Mouse (Mus musculus) kidney, embryonic 15.5 days (tissue): ENCODE measurements around the gene Pgpep1. TPM values are rescaled to one million over a fixed set of nuclear protein-coding genes. Genes with fewer than 3 reads are reported as not detected.

Experiments used
- ATAC-seq: fragments of 200-750 bp; cut with Nextera tagmentation; replicated peaks from 2 replicates; pipeline ENCODE4 v1.8.0; 2017; ENCODE audit warnings: moderate TSS enrichment; ENCODE audit not compliant: low FRiP score
- H3K27ac ChIP-seq: fragments of 300-500 bp; sonication (generic); 2 replicates; pipeline ENCODE4 v1.5.1; 2015; ENCODE audit warnings: mild to moderate bottlenecking, inconsistent platforms
- H3K27me3 ChIP-seq: fragments of 300-500 bp; sonication (generic); 2 replicates; pipeline ENCODE4 v1.6.1; 2015; ENCODE audit warnings: inconsistent platforms
- H3K36me3 ChIP-seq: fragments of 300-500 bp; sonication (generic); 2 replicates; pipeline ENCODE4 v1.6.1; 2015; ENCODE audit warnings: inconsistent platforms
- H3K4me1 ChIP-seq: fragments of 300-500 bp; sonication (generic); 2 replicates; pipeline ENCODE4 v1.6.1; 2015; ENCODE audit warnings: inconsistent platforms
- H3K4me2 ChIP-seq: fragments of 300-500 bp; sonication (generic); 2 replicates; pipeline ENCODE4 v1.6.1; 2015; ENCODE audit warnings: moderate library complexity, mild to moderate bottlenecking, inconsistent platforms
- H3K4me3 ChIP-seq: fragments of 300-500 bp; sonication (generic); replicated peaks from 2 replicates; pipeline ENCODE4 v1.5.1; 2015; ENCODE audit warnings: mild to moderate bottlenecking, inconsistent platforms
- H3K9ac ChIP-seq: fragments of 300-500 bp; sonication (generic); 2 replicates; pipeline ENCODE4 v1.6.1; 2015; ENCODE audit warnings: mild to moderate bottlenecking, inconsistent platforms
- H3K9me3 ChIP-seq: fragments of 300-500 bp; sonication (generic); replicated peaks from 2 replicates; pipeline ENCODE4 v1.6.1; 2016; ENCODE audit warnings: inconsistent platforms
- WGBS: fragments of 180-500 bp; shearing (Covaris S2); methylation state at CpG from one replicate; pipeline ENCODE4 v1.1.7; 2015; ENCODE audit warnings: mixed read lengths; 5-methylcytosine and 5-hydroxymethylcytosine counted together
- polyA plus RNA-seq: library from polyadenylated mRNA; unstranded; fragments of >200 nt; fragmentation: Nextera tagmentation; extraction: Ambion mirVana; gene quantifications from 2 replicates; pipeline ENCODE4 v1.2.1, GENCODE M21; 2015

The Pgpep1 gene
- polyA plus RNA-seq, 1 experiment from 2014 or later: 65.5 TPM

DNA sequence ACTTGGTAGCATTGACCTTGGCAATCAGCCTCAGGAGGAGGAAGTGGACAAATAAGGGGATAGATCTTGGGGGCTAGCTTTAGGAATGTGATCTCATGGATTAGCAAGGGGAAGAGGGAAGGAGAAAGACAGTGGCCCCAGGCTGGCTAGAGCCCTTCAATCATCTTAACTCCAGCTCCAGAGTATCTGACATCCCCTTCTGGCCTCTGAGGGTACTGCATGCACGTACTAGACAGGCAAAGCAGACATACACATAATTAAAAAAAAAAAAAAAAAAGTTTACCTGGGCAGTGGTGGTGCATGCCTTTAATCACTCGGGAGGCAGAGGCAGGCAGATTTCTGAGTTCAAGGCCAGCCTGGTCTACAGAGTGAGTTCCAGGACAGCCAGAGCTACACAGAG, 16.1 kb downstream of the Pgpep1 start:
- Histone ChIP-seq H3K36me3 (peaks cover 7% of the 10 kb centered on the region; the same call in 1 of the 2 replicates), H3K4me1 (peaks cover 42% of the 10 kb centered on the region), H3K27ac (no peak overlapping the region), H3K4me3 (no peak overlapping the region), H3K27me3 (no peaks in the 10 kb centered on the region), H3K9me3 (no peaks in the 10 kb centered on the region), H3K9ac (no peak overlapping the region), H3K4me2 (no peak overlapping the region)
- no peak for ATAC-seq
- WGBS: 89% methylated on average over 2 of the region's 2 CpGs

DNA sequence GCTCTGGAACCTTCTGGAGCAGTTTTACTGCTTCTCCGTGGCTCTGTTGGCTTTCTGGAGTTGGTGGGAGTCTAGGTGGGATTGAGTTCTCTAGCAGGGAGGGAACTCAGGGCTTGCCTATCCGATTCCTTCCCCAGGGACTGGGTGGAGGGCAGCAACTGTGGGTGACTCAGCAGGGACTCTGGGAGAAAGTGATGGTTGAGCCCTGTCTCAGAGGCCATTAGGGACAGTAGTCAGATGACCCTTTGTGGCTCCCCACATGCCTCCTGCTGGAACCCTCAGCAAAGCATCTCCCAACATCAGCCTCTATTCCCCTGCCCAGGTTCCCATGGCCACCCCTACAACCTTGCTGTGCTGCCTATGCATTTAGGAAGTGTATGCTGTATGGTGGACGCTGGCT, 17.2 kb downstream of the Pgpep1 start:
- Histone ChIP-seq H3K27me3 (no peaks in the 10 kb centered on the region), H3K4me3 (no peak overlapping the region), H3K4me1 (peaks cover 38% of the 10 kb centered on the region), H3K9me3 (no peaks in the 10 kb centered on the region), H3K36me3 (no peaks in the 10 kb centered on the region), H3K4me2 (no peak overlapping the region), H3K9ac (no peak overlapping the region), H3K27ac (no peak overlapping the region)
- WGBS: 68% methylated on average over 3 of the region's 3 CpGs
- no peak for ATAC-seq

DNA sequence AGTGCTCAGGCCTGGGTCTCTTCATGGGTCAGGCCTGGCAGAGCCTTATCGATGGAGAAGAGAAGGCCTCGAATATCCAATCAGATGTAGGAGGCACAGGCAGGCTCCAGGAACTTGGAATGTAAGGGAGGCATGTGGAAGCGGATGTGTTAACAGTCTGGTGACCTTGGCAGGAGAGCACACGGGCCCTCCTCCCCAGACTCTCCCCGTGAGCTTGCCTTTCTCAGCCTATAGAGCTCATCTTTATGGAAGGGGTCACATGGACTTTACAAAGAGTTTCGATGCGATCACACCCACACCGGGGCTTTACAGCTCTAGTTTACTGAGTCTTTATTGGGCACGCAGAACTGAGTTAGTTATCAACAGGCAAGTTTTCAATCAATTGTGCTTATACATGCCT, 21.4 kb downstream of the Pgpep1 start:
- no peak overlapping the region for H3K27ac ChIP-seq
- no peaks in the 10 kb centered on the region for H3K9me3 ChIP-seq
- WGBS: 68% methylated on average over 9 of the region's 9 CpGs
- H3K27me3 ChIP-seq: no peaks in the 10 kb centered on the region
- H3K36me3 ChIP-seq: no peaks in the 10 kb centered on the region
- peaks cover 47% of the 10 kb centered on the region for H3K4me1 ChIP-seq
- no peak overlapping the region for H3K4me3 ChIP-seq
- H3K9ac ChIP-seq: no peak overlapping the region
- H3K4me2 ChIP-seq: no peak overlapping the region
- ATAC-seq: no peak

DNA sequence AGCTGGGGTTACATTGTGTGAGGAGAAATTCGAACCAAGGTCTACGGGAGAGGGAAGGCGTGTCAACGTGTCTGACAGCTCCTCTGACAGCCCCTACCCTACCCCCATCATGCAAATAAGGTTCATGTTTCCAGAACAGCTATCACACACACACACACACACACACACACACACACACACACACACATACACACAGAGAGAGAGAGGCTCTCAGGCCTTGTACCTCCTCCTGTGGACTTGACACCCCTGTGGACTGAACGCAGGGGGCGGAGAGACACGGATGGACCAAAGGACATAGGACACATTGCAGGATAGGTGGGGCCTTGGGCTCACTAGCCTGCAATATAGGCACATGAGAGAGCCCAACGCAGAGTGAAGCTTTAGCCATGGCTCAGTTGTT, 23.4 kb downstream of the Pgpep1 start:
- Histone ChIP-seq H3K9me3 (no peaks in the 10 kb centered on the region), H3K27me3 (no peaks in the 10 kb centered on the region), H3K4me3 (no peak overlapping the region), H3K27ac (peak overlapping the region; percentile 41; the same call in 1 of the 2 replicates), H3K4me1 (peaks cover 64% of the 10 kb centered on the region), H3K36me3 (no peaks in the 10 kb centered on the region), H3K9ac (no peak overlapping the region), H3K4me2 (no peak overlapping the region)
- ATAC-seq: no peak
- WGBS: 42% methylated on average over 8 of the region's 8 CpGs

DNA sequence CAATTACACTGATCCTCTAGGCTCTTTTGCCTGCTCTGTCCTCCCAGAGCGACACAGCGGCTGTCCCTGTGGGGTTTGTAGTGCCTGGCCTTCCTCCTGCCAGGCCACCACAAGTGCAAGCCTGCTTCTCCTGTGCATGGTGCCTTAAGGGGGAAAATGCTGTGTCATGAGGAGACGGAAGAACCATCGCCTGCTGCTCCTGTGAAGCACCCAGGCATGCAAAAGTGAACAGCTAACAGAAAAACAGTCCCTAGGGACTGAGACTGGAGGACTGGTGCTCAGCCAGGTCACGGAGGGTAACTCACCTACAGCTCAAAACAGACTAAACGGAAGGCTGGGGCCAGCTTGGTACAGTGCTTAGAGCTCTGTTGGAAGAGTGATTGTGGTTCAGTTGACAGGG, 24.7 kb downstream of the Pgpep1 start:
- Histone ChIP-seq H3K27me3 (no peaks in the 10 kb centered on the region), H3K4me3 (no peak overlapping the region), H3K4me1 (peaks cover 77% of the 10 kb centered on the region), H3K4me2 (no peak overlapping the region), H3K27ac (peak overlapping the region; percentile 82), H3K36me3 (no peaks in the 10 kb centered on the region), H3K9ac (no peak overlapping the region), H3K9me3 (no peaks in the 10 kb centered on the region)
- 61% methylated on average over 6 of the region's 6 CpGs for WGBS
- ATAC-seq: no peak

DNA sequence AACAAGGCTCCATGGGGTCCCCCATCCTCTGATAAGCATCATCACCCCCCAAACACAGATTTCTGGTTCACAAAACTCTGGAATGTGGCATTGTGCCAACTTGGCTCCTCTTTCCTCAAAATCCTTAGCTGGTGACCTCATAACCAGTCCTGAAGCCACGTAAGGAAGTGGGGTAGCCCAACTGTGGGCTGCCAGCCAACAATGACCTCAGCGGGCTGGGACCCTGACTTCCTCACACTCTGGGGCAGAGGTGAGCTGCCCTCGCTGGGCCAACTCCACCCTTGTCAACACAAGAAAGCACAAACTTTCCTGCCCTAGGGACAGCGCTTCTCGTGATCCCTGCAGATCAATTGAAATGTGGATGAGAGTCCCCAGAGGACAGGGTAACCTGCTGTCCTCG, 26.1 kb downstream of the Pgpep1 start:
- Histone ChIP-seq H3K4me1 (peaks cover 90% of the 10 kb centered on the region), H3K36me3 (no peaks in the 10 kb centered on the region), H3K9ac (no peak overlapping the region)

DNA sequence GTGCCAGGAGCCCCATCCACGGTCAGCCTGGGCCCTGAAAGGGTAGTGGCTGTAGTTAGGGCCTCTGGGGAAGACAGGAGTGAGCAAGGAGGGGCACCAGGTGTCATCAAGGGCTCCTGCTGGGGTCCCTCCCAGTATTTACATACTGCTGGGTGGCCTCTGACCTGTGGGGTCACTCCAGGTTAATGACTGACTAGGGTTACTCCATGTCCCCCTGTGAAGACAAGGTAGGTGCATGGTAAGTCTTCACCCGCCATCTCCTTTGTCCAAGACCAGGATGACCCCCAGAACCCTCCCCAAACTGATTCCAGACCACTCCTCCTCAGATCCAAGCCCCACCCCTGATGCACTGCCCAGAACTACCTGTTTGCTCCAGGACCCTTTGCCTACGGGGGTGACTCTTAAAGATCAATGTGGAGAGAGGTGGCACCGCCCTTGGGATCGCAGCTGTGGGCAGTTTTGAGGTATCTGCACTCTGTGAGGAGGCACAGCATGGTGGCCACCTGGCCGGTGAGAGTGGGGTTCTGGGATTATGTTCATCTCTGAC, 27.8 kb downstream of the Pgpep1 start, which contains the start of gene Gdf15:
TSS of gene Gdf15 (minus strand) at position 111 of the 547 bp plus-strand sequence.
- 82% methylated on average over 6 of the region's 6 CpGs for WGBS
- no peak within 1 kb of the TSS; the same call in 1 of the 2 replicates for H3K27ac ChIP-seq
- no peaks in the 10 kb centered on the region for H3K9me3 ChIP-seq
- H3K9ac ChIP-seq: 0 out of 2 replicates have a peak within 1 kb of the TSS, but pooled peaks have one; percentile 2
- H3K4me3 ChIP-seq: peak within 1 kb of the TSS; percentile 58; the same call in 1 of the 2 replicates
- ATAC-seq: no peak
- no peaks in the 10 kb centered on the region for H3K27me3 ChIP-seq
- no peaks in the 10 kb centered on the region for H3K36me3 ChIP-seq
- H3K4me2 ChIP-seq: peak within 1 kb of the TSS; percentile 81
- H3K4me1 ChIP-seq: peaks cover 79% of the 10 kb centered on the region

More for the DNA sequence above, 26.1 kb downstream of the Pgpep1 start:
- no peaks in the 10 kb centered on the region for H3K9me3 ChIP-seq
- peak overlapping the region; percentile 82 for H3K27ac ChIP-seq
- WGBS: 49% methylated on average over 6 of the region's 6 CpGs
- no peak overlapping the region for H3K4me3 ChIP-seq
- no peak for ATAC-seq
- H3K4me2 ChIP-seq: no peak overlapping the region
- no peaks in the 10 kb centered on the region for H3K27me3 ChIP-seq

DNA sequence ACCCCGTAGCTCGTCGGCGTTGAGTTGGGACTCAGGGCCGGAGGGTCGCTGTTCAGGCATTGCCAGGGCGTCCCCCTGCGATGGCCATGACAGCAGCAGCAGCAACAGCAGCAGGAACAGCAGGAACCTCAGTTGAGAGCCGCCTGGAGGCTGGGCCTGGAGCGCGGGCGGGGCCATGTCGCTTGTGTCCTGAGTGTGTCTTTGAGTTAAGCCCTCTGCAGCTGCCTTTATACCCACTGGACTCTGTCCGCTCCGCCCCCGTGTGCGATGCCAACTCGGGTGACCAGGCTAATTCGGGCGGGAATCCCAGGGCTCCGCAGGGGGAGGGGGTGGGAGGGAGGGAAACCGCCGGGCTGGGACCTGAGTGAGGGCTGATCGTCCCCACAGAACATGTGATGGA, 28.8 kb downstream of the Pgpep1 start:
- H3K4me1 ChIP-seq: peaks cover 69% of the 10 kb centered on the region
- H3K36me3 ChIP-seq: no peaks in the 10 kb centered on the region
- H3K27me3 ChIP-seq: no peaks in the 10 kb centered on the region
- H3K4me2 ChIP-seq: peak overlapping the region; percentile 81
- peak overlapping the region; percentile 58; the same call in 1 of the 2 replicates for H3K4me3 ChIP-seq
- 24% methylated on average over 24 of the region's 24 CpGs for WGBS
- H3K27ac ChIP-seq: no peak overlapping the region; the same call in 1 of the 2 replicates
- no peaks in the 10 kb centered on the region for H3K9me3 ChIP-seq
- ATAC-seq: no peak
- no peak overlapping the region for H3K9ac ChIP-seq

DNA sequence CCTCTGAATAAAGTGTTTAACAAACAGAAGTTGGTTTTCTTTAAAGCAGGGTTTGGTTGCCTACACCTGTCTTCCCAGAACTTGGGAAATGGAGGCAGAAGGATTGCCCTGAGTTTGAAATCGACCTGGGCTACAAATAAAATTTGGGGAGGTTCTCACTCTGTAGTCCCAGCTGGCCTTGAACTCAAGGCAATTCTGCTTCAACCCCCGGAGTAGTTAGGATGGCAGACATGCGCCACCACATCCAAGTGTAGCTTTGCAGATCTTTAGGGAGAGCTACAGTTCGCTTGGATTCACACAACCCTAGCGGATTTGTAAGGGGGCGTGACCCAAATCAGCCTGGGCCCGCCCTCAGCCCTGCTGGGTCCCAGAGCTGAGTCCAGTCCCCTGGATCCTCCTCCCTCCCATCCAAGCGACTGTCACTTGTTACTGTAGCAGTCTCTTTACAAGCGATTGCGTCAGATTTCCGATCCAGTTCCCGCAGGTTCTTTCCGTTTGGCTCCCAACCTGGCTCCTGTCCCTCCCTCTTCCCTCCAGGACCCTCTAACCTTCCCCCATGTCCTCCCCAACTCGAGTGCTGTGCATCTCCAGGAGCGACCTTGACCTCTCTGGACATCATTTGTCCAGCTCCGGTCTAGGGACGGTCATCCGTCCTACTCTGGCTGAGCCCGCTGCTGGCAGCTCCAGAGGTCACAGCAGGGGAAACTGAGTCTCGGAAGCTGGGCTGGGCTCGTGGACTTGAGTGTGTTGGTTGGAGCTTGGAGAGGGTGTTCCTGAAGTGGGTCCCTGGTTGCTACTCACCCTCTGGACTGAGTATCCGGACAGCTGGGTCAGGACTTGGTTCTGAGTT, 29.4 kb downstream of the Pgpep1 start:
- peaks cover 64% of the 10 kb centered on the region for H3K4me1 ChIP-seq
- WGBS: 12% methylated on average over 22 of the region's 22 CpGs
- ATAC-seq: peak; percentile 59
- H3K27ac ChIP-seq: peak overlapping the region; percentile 77
- H3K4me3 ChIP-seq: peak overlapping the region; percentile 58; the same call in 1 of the 2 replicates
- no peaks in the 10 kb centered on the region for H3K27me3 ChIP-seq
- no peaks in the 10 kb centered on the region for H3K9me3 ChIP-seq
- H3K4me2 ChIP-seq: peak overlapping the region; percentile 81
- H3K9ac ChIP-seq: no peak overlapping the region
- H3K36me3 ChIP-seq: no peaks in the 10 kb centered on the region

DNA sequence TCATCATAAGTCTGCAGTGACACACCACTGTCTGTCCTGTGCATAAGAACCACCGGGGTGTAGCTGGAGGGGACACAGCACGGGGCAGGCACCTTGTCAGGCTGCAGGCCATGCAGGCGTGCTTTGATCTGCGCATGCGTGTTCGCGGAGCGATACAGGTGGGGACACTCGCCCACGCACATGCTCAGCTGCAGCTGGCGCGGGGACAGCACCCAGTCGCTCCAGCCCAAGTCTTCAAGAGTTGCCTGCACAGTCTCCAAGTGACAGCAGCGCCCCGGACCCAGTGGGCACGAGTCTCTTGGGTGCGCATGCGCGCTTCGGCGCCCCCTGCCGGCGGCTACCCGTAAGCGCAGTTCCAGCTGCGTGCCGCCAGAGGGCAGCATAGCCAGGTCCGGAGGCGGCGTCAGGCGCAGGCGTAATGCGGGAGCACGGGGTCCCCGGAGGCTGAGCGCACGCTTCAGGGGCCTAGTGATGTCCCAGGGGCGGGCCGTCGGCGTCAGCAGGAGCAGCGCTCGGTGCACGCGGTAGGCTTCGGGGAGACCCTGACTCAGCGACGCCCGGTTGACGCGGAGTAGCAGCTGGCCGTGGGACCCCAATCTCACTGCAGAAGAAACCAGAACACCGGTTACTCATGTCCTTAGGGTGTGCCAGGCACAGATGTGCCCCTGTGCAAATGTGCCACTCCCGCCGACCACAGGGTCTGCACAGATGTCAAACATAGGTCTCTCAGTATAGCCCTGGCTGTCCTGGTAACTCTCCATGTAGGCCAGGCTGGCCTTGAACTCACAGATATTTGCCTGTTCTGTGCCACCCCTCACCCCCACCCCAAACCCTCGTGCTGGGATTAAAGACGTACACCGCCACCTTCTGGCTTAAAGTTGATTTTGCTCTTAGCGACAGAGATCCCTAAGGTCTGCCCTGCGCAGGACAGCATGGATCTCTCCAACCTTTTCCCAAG, 30.3 kb downstream of the Pgpep1 start:
- WGBS: 1% methylated on average over 60 of the region's 60 CpGs
- H3K27me3 ChIP-seq: no peaks in the 10 kb centered on the region
- no peaks in the 10 kb centered on the region for H3K36me3 ChIP-seq
- peaks cover 60% of the 10 kb centered on the region for H3K4me1 ChIP-seq
- peak overlapping the region; percentile 77 for H3K27ac ChIP-seq
- H3K9ac ChIP-seq: peak overlapping the region; percentile 50
- peak; percentile 88 for ATAC-seq
- peak overlapping the region; percentile 81 for H3K4me2 ChIP-seq
- no peaks in the 10 kb centered on the region for H3K9me3 ChIP-seq
- H3K4me3 ChIP-seq: peak overlapping the region; percentile 58

DNA sequence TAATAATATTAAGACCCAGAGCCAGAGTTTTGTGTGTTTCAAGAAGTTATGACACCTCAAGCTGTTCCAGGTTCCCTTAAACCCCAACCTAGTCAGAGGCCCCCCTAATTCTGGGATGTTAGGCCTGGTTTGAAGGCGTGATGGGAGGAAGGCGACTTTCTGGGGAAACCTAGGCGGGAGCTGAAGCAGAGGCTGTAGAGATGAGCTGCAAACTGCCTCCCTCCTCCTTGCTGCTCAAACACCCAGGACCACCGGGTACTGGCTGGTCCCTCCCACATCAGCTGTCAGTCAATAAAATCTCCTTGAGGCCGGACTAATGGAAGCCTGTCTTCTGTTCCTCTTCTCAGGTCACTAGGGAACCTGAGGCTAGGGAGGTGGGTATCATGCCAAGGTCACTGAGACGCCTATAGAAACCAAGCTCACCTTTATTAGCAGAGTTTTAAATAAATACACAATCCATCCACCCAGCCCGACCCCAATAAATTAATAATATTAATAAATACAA, 31.1 kb downstream of the Pgpep1 start:
- H3K9ac ChIP-seq: peak overlapping the region; percentile 50
- ATAC-seq: no peak
- no peaks in the 10 kb centered on the region for H3K27me3 ChIP-seq
- WGBS: 61% methylated on average over 7 of the region's 7 CpGs
- H3K4me3 ChIP-seq: peak overlapping the region; percentile 58
- H3K4me2 ChIP-seq: peak overlapping the region; percentile 81
- H3K9me3 ChIP-seq: no peaks in the 10 kb centered on the region
- no peaks in the 10 kb centered on the region for H3K36me3 ChIP-seq
- peaks cover 53% of the 10 kb centered on the region for H3K4me1 ChIP-seq
- peak overlapping the region; percentile 77 for H3K27ac ChIP-seq
